Mouse (Mus musculus) forebrain, postnatal 0 days (tissue): ENCODE results near the gene Cdh11. TPM values are rescaled to one million over a fixed set of nuclear protein-coding genes. Genes with fewer than 3 reads are reported as not detected.

Experiments
- ATAC-seq: fragments of 200-750 bp; cut with Nextera tagmentation; 2 replicates; pipeline ENCODE4 v1.8.0; 2017; ENCODE audit warnings: mild to moderate bottlenecking, moderate library complexity
- DNase-seq: peaks from one replicate; pipeline ENCODE4 v3.0.0-alpha.2; 2015
- H3K27ac ChIP-seq: fragments of 300-500 bp; sonication (generic); 2 replicates; pipeline ENCODE4 v1.5.1; 2014; ENCODE audit warnings: low read depth, mild to moderate bottlenecking, antibody characterized with exemption, low read length, moderate library complexity, mixed read lengths
- H3K27me3 ChIP-seq: fragments of 300-500 bp; sonication (generic); 2 replicates; pipeline ENCODE4 v1.6.1; 2014; ENCODE audit warnings: mild to moderate bottlenecking, low read length, mixed read lengths; ENCODE audit not compliant: insufficient read depth
- H3K36me3 ChIP-seq: fragments of 300-500 bp; sonication (generic); 2 replicates; pipeline ENCODE4 v1.6.1; 2014; ENCODE audit warnings: mild to moderate bottlenecking, moderate library complexity; ENCODE audit not compliant: insufficient read depth
- H3K4me1 ChIP-seq: fragments of 300-500 bp; sonication (generic); 2 replicates; pipeline ENCODE4 v1.6.1; 2014; ENCODE audit warnings: antibody characterized with exemption; ENCODE audit not compliant: insufficient read depth
- H3K4me2 ChIP-seq: fragments of 300-500 bp; sonication (generic); 2 replicates; pipeline ENCODE4 v1.6.1; 2014; ENCODE audit warnings: low read depth, mild to moderate bottlenecking, moderate library complexity
- H3K4me3 ChIP-seq: fragments of 300-500 bp; sonication (generic); 2 replicates; pipeline ENCODE4 v1.5.1; 2014; ENCODE audit warnings: low read depth, low read length, mixed read lengths
- H3K9ac ChIP-seq: fragments of 300-500 bp; sonication (generic); 2 replicates; pipeline ENCODE4 v1.6.1; 2014; ENCODE audit warnings: mild to moderate bottlenecking
- H3K9me3 ChIP-seq: fragments of 300-500 bp; sonication (generic); 2 replicates; pipeline ENCODE4 v1.6.1; 2016; ENCODE audit warnings: low read length
- CTCF ChIP-seq: sonication (generic); IDR thresholded peaks from 2 replicates; pipeline ENCODE4 v1.5.1; 2016; ENCODE audit warnings: antibody characterized with exemption, control low read depth, low read depth
- WGBS: fragments of 180-500 bp; shearing (Covaris S2); extraction: QIAGEN DNeasy Blood & Tissue Kit; methylation state at CpG from one replicate; pipeline ENCODE4 v1.1.7; 2014; 5-methylcytosine and 5-hydroxymethylcytosine counted together
- polyA plus RNA-seq: library from polyadenylated mRNA; unstranded; fragments of >200 nt; fragmentation: Nextera tagmentation; extraction: Ambion mirVana; gene quantifications from 2 replicates; pipeline ENCODE4 v1.2.1, GENCODE M21; 2015
- total RNA-seq: library from RNA; depleted of rRNA; stranded (reverse); fragments of >200 nt; gene quantifications from 2 replicates; pipeline ENCODE4 v1.2.3, GENCODE M21; 2014

Cdh11 gene
- total and polyA plus RNA-seq, 2 experiments from 2014 or later: 25.8 to 69.0 TPM

GRCm38 (mm10) chr8:102740963-102741362 lies 44.5 kb downstream of the Cdh11 start:
- H3K4me1 ChIP-seq: peaks cover 8% of the 10 kb centered on the region
- 84% methylated on average over 4 of the region's 4 CpGs for WGBS
- H3K4me3 ChIP-seq: no peak overlapping the region
- DNase-seq (no peak), ATAC-seq (no peak)
- no peaks in the 10 kb centered on the region for H3K36me3 ChIP-seq
- H3K9me3 ChIP-seq: no peaks in the 10 kb centered on the region
- H3K27ac ChIP-seq: no peak overlapping the region
- H3K9ac ChIP-seq: no peak overlapping the region
- no peaks in the 10 kb centered on the region for H3K27me3 ChIP-seq
- no peak overlapping the region for H3K4me2 ChIP-seq
- no peak for TF ChIP-seq CTCF

- Histone ChIP-seq H3K4me2 (peak overlapping the region; percentile 29), H3K36me3 (no peaks in the 10 kb centered on the region), H3K9me3 (no peaks in the 10 kb centered on the region), H3K4me1 (peaks cover 8% of the 10 kb centered on the region), H3K27ac (peak overlapping the region; percentile 45), H3K27me3 (no peaks in the 10 kb centered on the region), H3K9ac (no peak overlapping the region), H3K4me3 (no peak overlapping the region; the same call in 1 of the 2 replicates)
- 25% methylated on average over 7 of the region's 7 CpGs for WGBS
- ATAC-seq (peak; percentile 93), DNase-seq (peak; percentile 56)
- no peak for TF ChIP-seq CTCF
Observed at GRCm38 (mm10) chr8:102738961-102739487, 46.4 kb downstream of the Cdh11 start.

GRCm38 (mm10) chr8:102738395-102738794 lies 47.0 kb downstream of the Cdh11 start:
- no peak overlapping the region for H3K9ac ChIP-seq
- peak overlapping the region; percentile 29 for H3K4me2 ChIP-seq
- H3K27me3 ChIP-seq: no peaks in the 10 kb centered on the region
- 56% methylated on average over 7 of the region's 7 CpGs for WGBS
- TF ChIP-seq CTCF: no peak
- no peaks in the 10 kb centered on the region for H3K9me3 ChIP-seq
- ATAC-seq (peak; percentile 56), DNase-seq (peak; percentile 23)
- H3K36me3 ChIP-seq: no peaks in the 10 kb centered on the region
- H3K27ac ChIP-seq: 0 out of 2 replicates have a peak overlapping the region, but pooled peaks have one; percentile 45
- peaks cover 8% of the 10 kb centered on the region for H3K4me1 ChIP-seq
- no peak overlapping the region for H3K4me3 ChIP-seq

- Histone ChIP-seq H3K9ac (no peak overlapping the region), H3K9me3 (no peaks in the 10 kb centered on the region), H3K4me3 (no peak overlapping the region), H3K27ac (no peak overlapping the region), H3K4me2 (no peak overlapping the region), H3K36me3 (no peaks in the 10 kb centered on the region), H3K4me1 (peaks cover 8% of the 10 kb centered on the region), H3K27me3 (no peaks in the 10 kb centered on the region)
- no peak for TF ChIP-seq CTCF
- DNase-seq (no peak), ATAC-seq (no peak)
- 58% methylated on average over 1 of the region's 1 CpGs for WGBS
Observed at GRCm38 (mm10) chr8:102734419-102734818, 51.0 kb downstream of the Cdh11 start.

- no peak overlapping the region for H3K27ac ChIP-seq
- WGBS: 14% methylated on average over 10 of the region's 10 CpGs
- H3K4me3 ChIP-seq: no peak overlapping the region
- ATAC-seq (peak; percentile 53), DNase-seq (no peak)
- no peak for TF ChIP-seq CTCF
- no peak overlapping the region; the same call in 1 of the 2 replicates for H3K9ac ChIP-seq
- H3K27me3 ChIP-seq: no peaks in the 10 kb centered on the region
- no peaks in the 10 kb centered on the region for H3K36me3 ChIP-seq
- H3K9me3 ChIP-seq: no peaks in the 10 kb centered on the region
- H3K4me2 ChIP-seq: no peak overlapping the region
- H3K4me1 ChIP-seq: peaks cover 13% of the 10 kb centered on the region; the same call in 1 of the 2 replicates
Observed at GRCm38 (mm10) chr8:102726206-102726935, 59.1 kb downstream of the Cdh11 start.

- ATAC-seq (peak; percentile 69), DNase-seq (peak; percentile 37)
- Histone ChIP-seq H3K9me3 (no peaks in the 10 kb centered on the region), H3K27ac (no peak overlapping the region), H3K4me2 (no peak overlapping the region), H3K36me3 (no peaks in the 10 kb centered on the region), H3K4me3 (no peak overlapping the region), H3K4me1 (peaks cover 13% of the 10 kb centered on the region; the same call in 1 of the 2 replicates), H3K27me3 (no peaks in the 10 kb centered on the region), H3K9ac (no peak overlapping the region)
- TF ChIP-seq CTCF: no peak
- 44% methylated on average over 3 of the region's 3 CpGs for WGBS
Observed at GRCm38 (mm10) chr8:102725496-102725895, 59.9 kb downstream of the Cdh11 start.

- WGBS: 53% methylated on average over 4 of the region's 4 CpGs
- Histone ChIP-seq H3K27me3 (no peaks in the 10 kb centered on the region), H3K4me2 (no peak overlapping the region), H3K9ac (no peak overlapping the region), H3K27ac (no peak overlapping the region), H3K36me3 (no peaks in the 10 kb centered on the region), H3K9me3 (no peaks in the 10 kb centered on the region), H3K4me3 (no peak overlapping the region), H3K4me1 (no peaks in the 10 kb centered on the region)
- ATAC-seq: peak; percentile 56; the same call in 1 of the 2 replicates
- no peak for TF ChIP-seq CTCF
- DNase-seq: no peak
Observed at GRCm38 (mm10) chr8:102715956-102716355, 69.5 kb downstream of the Cdh11 start.
